Mouse (Mus musculus) kidney, adult 18-20 months (tissue): Measurements from ENCODE around the gene Tmem63c.
A peak's percentile ranks its signal among the peaks of the same experiment; 100 is the strongest.

ENCODE experiments used
- DNase-seq: peaks from one replicate; pipeline ENCODE4 v3.0.0; 2021

The Tmem63c gene

DNA sequence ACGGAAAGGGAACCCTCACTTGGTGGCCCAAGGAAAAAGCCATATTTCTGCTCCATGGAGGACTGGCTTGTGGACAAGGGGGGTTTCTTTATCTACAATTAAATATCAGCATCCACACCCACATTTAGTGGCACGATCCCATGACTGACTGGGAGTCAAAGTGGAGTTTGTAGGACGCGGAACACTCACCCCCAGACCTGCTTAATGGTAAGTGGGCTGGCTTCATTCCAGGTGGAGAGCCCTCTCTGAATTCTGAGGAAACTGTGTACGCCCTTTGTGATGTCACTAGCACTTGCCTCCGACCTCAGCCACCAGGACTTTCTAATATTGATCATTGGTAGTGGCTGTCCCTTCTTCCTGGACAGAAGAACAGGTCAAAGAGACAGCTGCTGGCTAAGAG, at the start of gene Tmem63c:
TSS of gene Tmem63c (plus strand) at position 301 of the 400 bp plus-strand sequence.
- no peak for DNase-seq

DNA sequence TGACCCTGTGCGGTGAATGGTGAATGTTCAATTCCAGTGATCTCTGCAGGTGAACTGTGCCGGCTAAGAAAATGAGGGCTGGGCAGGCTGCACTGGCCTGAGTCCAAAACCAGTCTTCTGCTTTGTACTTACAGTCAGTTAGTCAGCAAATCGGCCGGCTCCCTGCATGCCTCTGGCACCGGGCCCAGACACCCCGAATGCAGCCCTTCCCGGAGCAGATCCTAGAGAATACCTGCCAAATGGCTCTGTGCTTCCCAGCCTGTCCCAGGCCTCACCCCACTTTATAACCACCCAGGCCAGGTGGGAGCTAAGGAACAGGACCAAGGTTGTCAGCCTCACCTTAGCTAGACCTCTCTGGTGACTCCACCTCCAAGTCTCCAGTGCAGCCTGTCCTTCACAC, 47.9 kb upstream of the Tmem63c start:
- DNase-seq, result peak; percentile 84

DNA sequence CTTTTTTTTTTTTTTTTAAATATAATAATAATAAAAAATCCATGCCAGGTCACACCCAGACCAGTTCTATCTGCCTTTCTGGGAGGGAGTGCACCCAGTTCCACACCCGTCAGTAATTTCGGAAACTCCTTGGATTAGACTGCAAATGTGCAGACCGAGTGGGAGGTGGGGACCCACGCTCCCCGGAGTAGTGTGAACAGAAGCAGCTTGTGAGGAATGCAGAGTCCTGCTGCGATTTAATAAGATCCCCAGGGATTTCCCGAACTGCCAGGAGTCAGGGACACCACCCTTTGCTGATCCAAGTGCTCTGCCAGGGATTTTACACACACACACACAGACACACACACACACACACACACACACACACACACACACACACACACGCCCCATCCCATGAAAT, 47.4 kb upstream of the Tmem63c start:
- no peak for DNase-seq

DNA sequence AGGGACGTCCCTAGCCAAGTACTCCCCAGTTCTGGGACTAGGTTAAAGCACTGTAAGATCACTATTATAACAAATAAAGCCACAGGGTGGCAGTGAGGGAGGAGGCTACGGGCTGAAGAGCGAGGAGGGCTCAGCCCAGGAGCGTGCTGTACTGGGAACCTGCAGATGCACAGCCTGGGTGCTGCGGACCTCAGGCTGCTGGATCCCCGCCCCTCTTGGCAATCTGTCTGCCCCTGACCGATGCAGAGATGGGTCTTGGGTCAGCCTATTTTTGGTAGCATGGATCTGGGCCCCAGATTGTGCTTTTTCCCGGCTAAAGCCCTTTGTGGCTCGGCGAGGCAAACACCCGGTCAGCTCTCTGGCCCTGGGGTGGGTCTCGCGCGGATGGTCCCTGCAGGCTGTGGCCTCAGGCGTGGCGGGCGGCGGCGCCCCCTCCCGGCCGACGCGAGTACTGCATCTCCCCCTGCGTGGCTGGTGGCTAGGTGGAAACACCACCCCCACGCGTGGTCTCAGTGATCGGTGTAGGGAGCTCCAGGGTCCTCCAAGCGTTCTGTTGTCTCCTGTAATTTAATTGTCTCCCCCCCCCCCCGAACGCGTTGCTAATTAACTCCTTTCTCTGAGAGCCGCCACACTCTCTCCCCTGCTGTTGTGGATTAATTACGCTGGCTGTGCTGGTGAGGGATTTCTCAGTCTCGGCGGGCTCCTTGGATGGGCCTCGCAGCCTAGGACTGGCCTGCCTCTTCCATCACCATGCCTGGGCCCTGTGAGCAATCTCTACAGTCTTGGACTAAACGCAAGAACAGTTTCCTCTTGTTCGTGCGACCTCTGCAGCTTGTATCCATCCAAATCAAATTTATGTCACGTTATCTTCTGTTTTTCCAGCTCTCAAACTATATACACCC, 46.5 kb upstream of the Tmem63c start:
- peak; percentile 74 for DNase-seq

DNA sequence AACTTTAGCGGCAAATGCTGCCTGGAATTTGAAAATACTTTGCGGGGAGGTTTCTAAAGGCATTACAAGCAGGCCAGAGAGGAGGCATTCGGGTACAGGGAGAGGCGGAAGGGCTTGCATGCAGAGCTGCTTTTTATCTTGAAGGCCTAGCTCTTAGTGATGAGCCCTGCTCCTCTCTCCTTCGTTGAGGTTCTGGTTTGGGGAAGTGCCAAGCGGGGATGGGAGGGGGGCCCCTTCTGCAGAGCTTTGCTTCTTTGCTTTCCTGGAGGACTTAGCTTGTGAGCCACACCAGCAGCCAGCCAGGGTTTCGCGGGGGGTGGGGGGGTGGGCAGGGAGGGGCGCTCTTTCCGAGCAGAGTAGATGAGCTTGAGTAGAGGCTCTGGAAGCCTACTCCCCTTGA, 45.4 kb upstream of the Tmem63c start:
- no peak for DNase-seq

DNA sequence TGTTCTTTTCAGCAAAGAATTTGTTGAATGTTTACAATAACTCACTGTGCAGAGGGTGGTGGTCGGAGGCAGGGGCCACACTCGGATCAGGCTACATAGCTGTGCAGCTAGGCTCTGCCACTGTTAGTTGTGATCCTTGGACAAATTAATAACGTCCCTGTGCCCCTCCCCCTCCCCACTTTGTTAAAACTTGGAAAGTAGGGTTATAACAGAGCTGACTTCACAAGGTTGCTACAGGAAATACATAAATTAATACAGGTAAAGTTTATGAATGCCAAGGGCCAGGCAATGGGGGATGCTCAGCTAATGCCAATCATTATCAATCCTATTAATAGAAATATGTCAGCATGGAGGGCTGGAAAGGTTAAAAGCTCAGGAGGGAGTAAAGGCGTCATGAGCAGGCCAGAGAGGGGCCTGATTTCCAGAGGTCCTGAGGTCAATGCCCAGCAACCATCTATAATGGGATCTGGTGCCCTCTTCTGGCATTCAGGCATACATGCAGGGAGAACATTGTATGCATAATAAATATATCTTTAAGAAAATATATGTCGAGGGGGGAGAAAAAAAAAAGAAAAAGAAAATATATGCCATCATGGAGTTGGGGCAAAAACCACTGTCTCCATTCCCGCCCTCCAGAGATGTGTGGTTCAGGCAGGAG, 44.5 kb upstream of the Tmem63c start:
- DNase-seq, result no peak

DNA sequence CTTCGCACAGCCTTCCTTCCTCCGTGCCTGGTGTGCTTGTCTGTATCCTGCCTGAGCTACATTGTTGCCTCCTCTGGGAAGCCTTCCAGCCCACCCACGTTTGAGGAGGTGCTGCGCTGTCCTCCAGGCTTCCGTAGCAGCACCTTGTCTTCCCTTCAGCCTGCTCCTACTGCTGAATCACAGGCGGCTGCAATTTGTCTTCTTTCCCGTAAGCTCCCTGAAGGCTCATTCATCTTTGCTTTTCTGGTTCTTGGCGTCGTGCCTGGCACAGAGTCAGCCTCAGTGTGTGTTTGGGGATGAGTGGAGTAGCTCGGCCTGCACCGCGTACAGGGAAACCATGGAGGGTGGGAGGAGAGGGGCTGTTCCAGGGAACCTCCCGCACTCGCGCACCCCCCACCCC, 43.3 kb upstream of the Tmem63c start:
- no peak for DNase-seq

DNA sequence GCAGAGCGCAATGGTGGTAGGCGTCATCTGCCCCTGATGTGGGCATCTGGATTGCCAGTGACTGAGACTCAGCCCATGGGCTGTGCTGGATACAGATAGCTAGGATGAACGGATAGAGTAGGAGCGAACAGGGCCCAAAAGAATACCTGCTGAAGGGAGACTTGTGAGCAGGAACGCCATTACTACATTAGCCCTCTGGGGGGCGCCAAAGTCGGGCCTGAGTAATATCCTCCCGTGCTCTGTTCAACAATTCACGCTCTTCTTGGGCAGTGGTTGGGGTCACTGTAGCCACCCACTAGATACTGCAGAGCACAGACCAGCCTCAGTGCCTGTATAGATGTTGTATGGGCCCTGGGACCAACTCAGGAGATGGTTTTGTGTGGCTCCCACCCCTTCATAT, 40.0 kb upstream of the Tmem63c start:
- no peak for DNase-seq

DNA sequence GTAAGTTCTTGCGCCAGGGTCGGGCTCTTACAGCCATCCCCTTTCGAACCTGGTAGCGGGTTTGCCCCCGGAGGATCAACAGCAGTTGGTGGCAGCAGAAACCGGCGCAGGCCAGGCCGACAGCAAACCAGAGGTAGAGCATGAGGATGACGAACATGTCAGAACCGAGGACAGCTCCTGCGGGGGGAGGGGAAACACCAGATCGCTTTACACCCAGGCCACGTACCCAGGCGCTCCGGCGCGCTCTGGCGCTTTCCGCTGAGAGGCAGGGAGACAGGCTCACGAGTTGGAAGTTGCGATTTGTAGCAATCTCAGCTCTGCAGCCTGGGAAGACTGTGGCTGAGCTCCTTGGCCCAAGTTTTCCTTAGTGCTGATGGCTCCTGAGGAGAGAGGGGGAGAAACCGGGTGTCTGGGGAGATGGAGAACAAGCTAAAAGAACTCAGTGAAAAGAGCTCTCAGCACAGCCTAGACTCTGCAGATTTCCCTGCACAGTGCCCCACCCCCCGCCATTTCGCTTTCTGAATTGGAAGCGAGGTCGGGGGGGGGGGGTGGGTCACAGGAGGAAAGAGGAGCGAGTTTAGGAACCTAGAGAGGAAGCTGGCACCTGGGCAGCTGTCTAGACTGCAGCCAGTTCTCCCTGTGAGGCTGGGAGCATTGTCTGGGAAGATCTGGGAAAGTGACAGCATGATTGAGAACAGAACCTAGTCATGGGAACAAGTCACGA, 37.5 kb upstream of the Tmem63c start:
- DNase-seq, result peak; percentile 58

DNA sequence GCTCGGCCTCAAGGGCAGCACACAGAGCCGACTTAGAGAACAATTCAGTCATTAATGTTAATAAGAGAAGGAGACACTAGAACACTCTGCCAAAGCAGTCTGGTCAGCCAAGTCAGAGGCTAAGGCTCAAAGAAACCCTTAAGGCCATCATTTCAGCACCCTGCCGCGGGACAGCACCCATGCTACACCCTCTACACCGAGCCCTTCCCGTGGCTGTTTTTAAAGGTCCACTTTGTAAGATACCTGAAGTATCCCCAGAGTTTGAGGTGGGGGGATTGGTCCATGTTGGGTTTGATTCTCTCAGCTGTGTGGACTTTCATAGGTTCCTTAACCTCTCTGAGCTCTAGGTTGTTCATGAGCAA, 37.0 kb upstream of the Tmem63c start:
- DNase-seq, result peak; percentile 46

DNA sequence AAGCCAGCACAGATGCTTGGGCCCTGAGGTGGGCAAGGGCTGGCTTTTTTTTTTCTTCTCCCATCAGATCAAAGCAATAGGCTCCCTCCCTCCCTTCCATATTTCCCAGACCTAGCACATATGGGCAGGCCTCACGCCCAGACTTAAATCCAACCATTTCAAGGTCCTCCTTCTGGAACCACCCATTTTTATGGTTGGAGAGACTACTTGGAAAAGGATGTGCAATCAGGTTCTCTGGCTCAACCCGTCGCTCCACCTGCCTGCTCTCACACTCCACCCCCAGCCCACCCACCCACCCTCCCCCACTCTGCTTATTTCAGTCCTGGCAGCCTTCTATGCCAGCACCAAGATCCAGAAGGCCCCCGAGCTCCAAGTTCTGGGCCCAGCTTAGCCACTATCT, 34.6 kb upstream of the Tmem63c start:
- no peak for DNase-seq

DNA sequence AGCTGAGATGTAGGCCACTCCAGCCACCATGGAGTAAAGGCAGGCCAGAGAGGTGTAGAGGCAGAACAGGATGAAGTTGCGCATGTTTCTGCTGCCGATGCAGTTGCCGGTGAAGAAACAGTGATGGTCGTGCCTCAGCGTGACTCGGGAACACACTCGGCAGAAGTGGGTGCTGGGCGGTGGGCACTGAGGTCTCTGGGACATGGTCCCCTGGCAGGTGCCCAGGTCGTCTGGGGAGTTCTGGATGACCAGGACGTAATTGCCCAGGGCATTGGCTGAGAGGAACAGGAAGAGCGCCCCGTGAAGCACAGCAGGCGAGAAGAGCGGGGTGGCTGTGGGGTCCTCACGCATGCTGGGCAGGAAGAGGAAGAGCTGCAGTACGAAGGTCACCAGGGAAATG, 32.9 kb upstream of the Tmem63c start:
- DNase-seq, result no peak

DNA sequence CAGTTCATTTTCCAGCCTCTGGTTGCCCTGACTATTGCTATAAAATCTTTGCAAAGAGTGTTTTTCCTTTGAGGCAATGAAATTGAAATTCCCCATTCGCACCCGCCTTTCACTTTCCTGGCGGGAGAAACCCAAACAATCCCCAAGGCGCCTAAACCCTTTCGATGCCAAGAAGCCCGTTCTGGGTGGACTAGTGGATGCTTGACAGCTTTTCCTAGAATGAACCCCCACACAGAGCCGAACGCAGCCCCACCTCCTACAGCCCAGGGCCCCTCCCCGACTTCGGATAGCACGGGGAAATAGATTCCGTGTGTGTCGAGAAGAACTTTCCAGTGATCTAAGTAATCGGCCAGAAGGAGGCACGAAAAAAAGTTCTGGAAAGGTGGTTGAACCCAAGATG, 31.8 kb upstream of the Tmem63c start:
- no peak for DNase-seq

DNA sequence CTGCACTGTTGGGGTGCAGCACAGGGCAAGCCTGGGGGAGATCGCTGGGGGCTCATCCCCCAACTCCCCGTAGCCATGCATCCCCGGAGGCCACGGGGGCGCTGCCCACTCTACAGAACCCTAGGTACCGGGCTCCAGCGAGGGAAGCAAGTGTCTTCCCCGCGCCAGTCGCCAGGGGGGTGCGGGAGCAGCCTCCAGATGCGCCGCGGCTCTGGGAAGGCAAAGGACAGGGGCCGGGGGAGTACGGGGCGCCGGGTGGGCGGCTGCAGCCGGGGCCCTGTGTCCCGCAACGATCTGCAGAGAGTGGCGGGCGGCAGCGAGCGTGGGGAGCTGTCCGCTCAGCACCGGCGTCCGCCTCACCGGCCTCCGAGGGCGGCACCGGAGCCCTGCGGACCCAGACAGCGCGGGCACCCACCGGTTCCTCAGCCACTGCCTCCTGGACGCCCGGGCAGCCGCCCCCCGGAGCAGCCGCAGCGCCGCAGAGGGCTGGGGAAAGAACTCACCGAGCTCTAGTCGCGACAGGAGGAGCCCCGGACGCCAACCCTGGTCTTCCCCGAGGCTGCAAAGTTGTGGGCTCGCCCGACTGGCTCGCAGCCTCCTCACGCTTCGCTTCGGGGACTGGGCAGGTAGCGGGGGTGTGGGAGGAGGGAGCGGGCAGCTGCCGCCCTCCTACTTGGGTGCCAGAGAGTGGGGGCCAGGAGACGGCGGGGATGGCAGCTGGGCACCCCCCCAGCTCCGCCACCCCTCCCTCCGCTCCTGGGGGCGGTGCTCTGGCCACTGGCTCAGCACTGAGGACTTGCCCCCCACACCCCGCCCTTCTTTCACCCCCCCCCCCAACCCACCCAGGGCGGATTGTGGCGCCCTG, 31.0 kb upstream of the Tmem63c start, which contains the start of gene Zdhhc22:
TSS of gene Zdhhc22 (minus strand) at position 541 of the 865 bp plus-strand sequence.
- no peak for DNase-seq

DNA sequence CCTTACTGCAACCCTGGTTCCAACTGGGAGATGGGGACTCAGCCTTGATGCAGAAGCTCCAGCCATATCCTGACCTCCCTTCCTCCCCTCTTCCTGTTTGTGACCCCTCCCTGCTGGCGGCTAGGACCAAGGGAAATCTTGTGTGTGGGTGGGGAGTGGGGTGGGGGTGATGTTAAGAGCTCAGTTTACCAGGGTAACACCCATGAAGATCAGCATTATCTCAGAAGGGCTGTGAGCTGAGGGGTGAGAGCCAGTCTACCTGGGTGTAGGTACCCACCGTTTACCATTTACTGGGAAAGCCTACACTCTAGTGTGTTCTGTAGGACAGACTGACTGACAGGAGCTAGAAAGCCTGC, 30.4 kb upstream of the Tmem63c start:
- no peak for DNase-seq

DNA sequence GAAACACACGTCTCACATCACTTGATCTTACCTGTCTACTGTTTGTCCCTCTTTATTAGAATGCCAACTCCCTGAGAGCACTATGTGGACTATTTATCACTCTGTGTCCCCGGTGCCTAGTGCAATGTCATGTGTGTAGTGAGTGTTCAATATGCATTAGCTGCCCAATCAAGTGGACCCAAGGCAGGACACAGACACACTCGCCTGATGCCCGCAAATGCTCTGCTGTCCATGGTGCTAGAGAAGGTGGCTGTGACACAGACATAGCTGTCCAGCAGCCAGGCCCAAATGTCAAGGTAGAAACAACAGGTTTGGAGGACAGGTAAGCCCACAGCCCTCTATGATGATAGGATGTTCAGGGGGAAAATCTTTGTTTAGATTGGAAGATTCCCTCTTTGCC, 27.0 kb upstream of the Tmem63c start:
- DNase-seq, result no peak

DNA sequence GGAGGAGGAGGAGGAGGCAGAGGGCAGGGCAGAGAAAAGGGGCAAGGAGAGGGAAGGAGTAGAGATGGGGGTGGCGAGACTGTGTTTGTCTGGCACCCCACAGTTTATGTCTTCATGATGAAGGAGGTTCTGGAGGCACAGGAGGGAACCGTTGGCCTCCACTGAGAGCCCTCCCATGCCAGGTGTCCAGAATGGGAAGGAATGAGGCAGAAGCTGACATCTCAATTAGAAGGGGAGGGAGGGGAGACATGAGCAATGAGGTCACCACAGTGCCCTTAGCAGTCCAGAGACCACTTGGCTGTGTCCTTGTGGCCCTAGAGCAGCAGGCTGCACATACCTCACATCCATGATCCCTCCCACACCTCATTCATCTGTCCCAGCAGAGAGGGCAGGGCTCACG, 26.4 kb upstream of the Tmem63c start:
- DNase-seq, result no peak

DNA sequence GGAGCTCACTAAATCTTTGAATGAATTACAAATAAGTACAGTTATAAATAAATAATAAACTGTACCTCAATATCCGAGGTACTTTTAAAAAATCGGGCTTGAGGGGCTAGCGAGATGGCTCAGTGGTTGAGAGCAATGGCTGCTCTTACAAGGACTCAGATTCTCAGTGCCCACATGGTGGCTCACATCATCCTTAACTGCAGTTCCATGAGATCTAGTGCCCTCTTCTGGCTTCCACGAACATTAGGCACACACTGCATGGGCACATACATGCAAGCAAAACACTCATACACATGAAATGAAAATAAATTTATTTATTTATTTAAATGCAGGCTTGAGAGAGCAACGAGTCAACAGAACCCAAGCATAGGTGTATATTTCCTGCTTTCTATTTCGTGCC, 25.2 kb upstream of the Tmem63c start:
- no peak for DNase-seq

DNA sequence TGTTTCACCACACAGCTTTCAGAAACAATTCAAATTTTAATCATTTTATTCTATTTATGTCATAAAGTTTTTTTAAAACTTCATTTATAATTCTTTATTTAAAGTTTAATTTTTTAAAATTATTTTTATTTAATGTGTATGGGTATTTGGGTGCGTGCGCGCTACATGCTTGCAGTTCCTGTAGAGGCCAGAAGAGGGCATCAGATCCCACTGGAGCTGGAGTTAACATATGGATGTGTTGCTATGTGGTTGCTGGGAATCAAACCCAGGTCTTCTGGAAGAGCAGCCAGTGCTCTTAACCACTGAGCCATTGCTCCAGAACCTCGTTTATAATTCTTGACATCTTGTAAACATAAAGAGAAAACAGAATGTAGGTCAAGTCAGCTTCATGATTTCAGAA, 22.4 kb upstream of the Tmem63c start:
- no peak for DNase-seq

DNA sequence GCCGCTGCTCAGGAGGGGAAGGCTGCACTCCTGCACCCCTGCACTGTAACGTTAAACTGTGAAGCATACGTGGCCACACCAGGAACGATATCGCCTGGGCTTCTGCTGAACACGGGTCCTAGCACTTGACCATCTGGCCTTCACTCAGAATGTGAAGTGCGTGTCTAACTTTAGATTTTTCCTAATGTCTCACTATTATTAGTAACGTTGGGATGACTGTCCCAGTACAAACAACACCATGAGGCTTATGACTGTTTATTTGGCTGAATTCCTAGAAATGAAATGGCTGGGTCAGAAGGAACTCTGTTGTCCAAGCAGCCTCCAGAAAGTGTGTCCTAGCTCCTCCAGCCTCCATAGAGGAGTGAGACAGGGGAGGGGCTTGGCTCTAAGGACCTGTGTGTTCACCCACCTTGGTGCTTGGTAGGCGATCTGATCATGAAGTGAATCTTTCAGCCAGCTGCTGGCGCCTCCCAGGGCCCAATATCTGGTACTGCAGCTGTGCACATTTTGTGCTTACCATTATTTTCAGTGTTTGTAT, 21.8 kb upstream of the Tmem63c start:
- DNase-seq, result no peak

DNA sequence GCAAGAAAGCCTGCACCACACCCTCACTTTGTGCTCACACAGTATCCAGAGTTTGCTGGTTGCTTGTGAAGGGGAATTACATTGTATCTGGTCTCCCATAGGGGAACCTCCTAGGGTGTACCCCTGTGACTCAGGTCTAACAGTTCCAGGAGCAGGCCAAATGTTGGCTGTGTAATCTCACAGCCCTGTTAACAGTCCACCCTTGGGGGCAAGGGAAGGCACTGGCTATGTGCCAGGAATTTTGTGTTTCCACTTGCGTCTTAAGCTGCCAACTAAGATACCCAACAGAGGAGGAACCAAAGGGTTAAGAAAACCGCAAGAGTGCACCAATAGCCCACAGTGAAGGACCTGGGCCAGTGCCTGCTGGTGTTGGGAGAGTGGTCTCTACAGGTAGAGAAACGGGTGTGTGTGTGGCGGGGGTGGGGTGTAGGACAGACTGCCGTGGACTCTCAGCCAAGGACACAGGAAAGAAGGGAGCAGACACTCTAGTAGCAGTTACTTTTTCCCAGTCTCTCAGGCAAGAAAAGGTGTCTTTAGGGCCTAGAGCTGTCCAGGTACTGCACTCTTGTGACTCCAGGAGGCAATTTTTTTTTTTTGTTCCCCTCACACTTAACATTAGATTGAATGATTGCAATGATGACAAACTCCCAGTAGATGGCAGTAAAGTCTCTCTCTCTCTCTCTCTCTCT, 20.8 kb upstream of the Tmem63c start:
- DNase-seq, result no peak

DNA sequence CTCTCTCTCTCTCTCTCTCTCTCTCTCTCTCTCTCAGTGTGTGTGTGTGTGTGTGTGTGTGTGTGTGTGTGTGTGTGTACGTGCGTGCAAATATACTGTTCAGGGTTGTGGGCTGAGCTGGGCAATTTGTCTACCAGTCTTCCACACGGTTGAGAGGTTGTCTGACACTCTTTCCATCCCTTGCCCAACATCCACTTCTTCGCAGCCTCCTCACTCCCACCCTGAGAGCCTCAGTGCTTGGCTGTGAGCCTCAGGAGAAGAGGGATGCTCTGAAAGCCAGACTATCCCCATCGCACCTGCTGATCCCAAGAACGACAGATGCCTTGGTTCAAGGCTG, 20.3 kb upstream of the Tmem63c start:
- DNase-seq, result no peak
